Mouse (Mus musculus): ENCODE data around the gene Tln2.

Gene Tln2

GRCm38 (mm10) chr9:67270061-67270595 lies 289.4 kb downstream of the Tln2 start:
- DNase-seq: no peak

- DNase-seq: no peak
These were observed 292.1 kb downstream of the Tln2 start for GRCm38 (mm10) chr9:67267276-67267990.

- peak in 1 of 2 experiments; percentile 34 for DNase-seq
These were observed 294.0 kb downstream of the Tln2 start for GRCm38 (mm10) chr9:67265513-67265912.

- peak; percentile 47 to 58 for DNase-seq
These were observed 294.6 kb downstream of the Tln2 start for GRCm38 (mm10) chr9:67264896-67265295.

- DNase-seq: peak in 1 of 2 experiments; percentile 43
These were observed 298.5 kb downstream of the Tln2 start for GRCm38 (mm10) chr9:67260835-67261599.

- no peak for DNase-seq
These were observed 309.4 kb downstream of the Tln2 start for GRCm38 (mm10) chr9:67250141-67250540.

GRCm38 (mm10) chr9:67247365-67247950 lies 312.0 kb downstream of the Tln2 start:
- no peak for DNase-seq

GRCm38 (mm10) chr9:67245265-67245664 lies 314.2 kb downstream of the Tln2 start:
- DNase-seq: no peak

- no peak for DNase-seq
These were observed 317.8 kb downstream of the Tln2 start for GRCm38 (mm10) chr9:67241683-67242082.

- peak; percentile 77 for DNase-seq
These were observed 319.0 kb downstream of the Tln2 start for GRCm38 (mm10) chr9:67240456-67240855.

GRCm38 (mm10) chr9:67236987-67237386 lies 322.5 kb downstream of the Tln2 start:
- DNase-seq: no peak

- DNase-seq: peak in 1 of 2 experiments; percentile 39
These were observed 323.9 kb downstream of the Tln2 start for GRCm38 (mm10) chr9:67235441-67236217.

- no peak for DNase-seq
These were observed 330.5 kb downstream of the Tln2 start for GRCm38 (mm10) chr9:67229033-67229432.

GRCm38 (mm10) chr9:67220388-67220787 lies 339.1 kb downstream of the Tln2 start:
- peak; percentile 54 to 62 for DNase-seq

- DNase-seq: no peak
These were observed 341.5 kb downstream of the Tln2 start for GRCm38 (mm10) chr9:67218001-67218400.

- DNase-seq: no peak
These were observed 345.1 kb downstream of the Tln2 start for GRCm38 (mm10) chr9:67214191-67214985.

- peak; percentile 94 for DNase-seq
These were observed 346.2 kb downstream of the Tln2 start for GRCm38 (mm10) chr9:67213275-67213674.

- DNase-seq: no peak
These were observed 348.3 kb downstream of the Tln2 start for GRCm38 (mm10) chr9:67211220-67211619.

GRCm38 (mm10) chr9:67209451-67209850 lies 350.1 kb downstream of the Tln2 start:
- no peak for DNase-seq

GRCm38 (mm10) chr9:67208420-67208819 lies 351.1 kb downstream of the Tln2 start:
- DNase-seq: peak in 1 of 2 experiments; percentile 38

GRCm38 (mm10) chr9:67205175-67205574 lies 354.3 kb downstream of the Tln2 start:
- no peak for DNase-seq

- no peak for DNase-seq
These were observed 362.9 kb downstream of the Tln2 start for GRCm38 (mm10) chr9:67196609-67197008.

Data from kidney, postnatal 4 days (tissue).